Mouse (Mus musculus) testis, adult 2 months (tissue): ENCODE measurements at regions not wholly inside any gene's neighbourhood (a gene's known extent, or its start where the extent isn't known, plus 50 kb on each side); places are given as distances from the start of the nearest gene placed in this dataset.

Source experiments
- H3K27ac ChIP-seq: fragments of 200-500 bp; 2 replicates; pipeline ENCODE4 v1.5.1; 2012; ENCODE audit warnings: low read depth, low read length; ENCODE audit not compliant: control insufficient read depth, insufficient read depth
- H3K27me3 ChIP-seq: fragments of 200-500 bp; 2 replicates; pipeline ENCODE4 v1.6.1; 2012; ENCODE audit warnings: mild to moderate bottlenecking, low read length, moderate library complexity; ENCODE audit not compliant: control insufficient read depth, insufficient read depth
- H3K36me3 ChIP-seq: fragments of 200-500 bp; 2 replicates; pipeline ENCODE4 v1.6.1; 2012; ENCODE audit warnings: mild to moderate bottlenecking, low read length; ENCODE audit not compliant: control insufficient read depth, insufficient read depth
- H3K4me1 ChIP-seq: fragments of 200-500 bp; 2 replicates; pipeline ENCODE4 v1.6.1; 2012; ENCODE audit warnings: low read length; ENCODE audit not compliant: control insufficient read depth, insufficient read depth
- H3K4me3 ChIP-seq: fragments of 200-500 bp; 2 replicates; pipeline ENCODE4 v1.5.1; 2012; ENCODE audit warnings: low read depth, mild to moderate bottlenecking, low read length, moderate library complexity, mixed read lengths; ENCODE audit not compliant: control insufficient read depth
- CTCF ChIP-seq: fragments of 200-500 bp; IDR thresholded peaks from 2 replicates; pipeline ENCODE4 v1.5.1; 2012; ENCODE audit warnings: low read depth, mild to moderate bottlenecking, inconsistent platforms, low read length, moderate library complexity; ENCODE audit not compliant: control insufficient read depth, insufficient read depth, insufficient replicate concordance
- POLR2A ChIP-seq: fragments of 200-500 bp; IDR thresholded peaks from 2 replicates; pipeline ENCODE4 v1.6.1; 2012; ENCODE audit warnings: low read depth, mild to moderate bottlenecking, inconsistent platforms, low read length, moderate library complexity; ENCODE audit not compliant: control insufficient read depth

DNA sequence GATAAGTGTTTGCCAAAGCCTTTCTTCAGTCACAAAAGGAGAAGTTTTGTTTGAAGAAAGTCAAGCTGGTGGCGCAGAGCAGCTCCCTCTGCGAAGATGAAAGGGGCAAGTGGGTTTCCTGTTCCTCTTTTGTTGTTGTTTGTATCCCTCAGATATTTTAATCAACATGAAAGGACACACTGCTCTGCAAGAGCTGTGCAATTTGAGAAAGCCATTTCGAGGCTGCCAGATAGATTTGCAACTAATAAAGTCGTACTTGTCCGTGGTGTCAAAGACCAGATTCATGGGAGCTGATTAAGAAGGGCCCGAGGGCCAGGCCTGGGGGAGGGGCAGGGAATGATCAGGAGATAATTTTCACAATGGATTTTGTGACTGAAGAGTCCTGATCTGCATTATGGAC lies 177.7 kb downstream of the Pros1 start:
- H3K36me3 ChIP-seq, result no peaks in the 10 kb centered on the region
- H3K4me3 ChIP-seq, result no peak overlapping the region
- H3K27me3 ChIP-seq, result no peaks in the 10 kb centered on the region
- no peaks in the 10 kb centered on the region for H3K4me1 ChIP-seq
- TF ChIP-seq CTCF (no peak), POLR2A (no peak)
- H3K27ac ChIP-seq, result no peak overlapping the region

DNA sequence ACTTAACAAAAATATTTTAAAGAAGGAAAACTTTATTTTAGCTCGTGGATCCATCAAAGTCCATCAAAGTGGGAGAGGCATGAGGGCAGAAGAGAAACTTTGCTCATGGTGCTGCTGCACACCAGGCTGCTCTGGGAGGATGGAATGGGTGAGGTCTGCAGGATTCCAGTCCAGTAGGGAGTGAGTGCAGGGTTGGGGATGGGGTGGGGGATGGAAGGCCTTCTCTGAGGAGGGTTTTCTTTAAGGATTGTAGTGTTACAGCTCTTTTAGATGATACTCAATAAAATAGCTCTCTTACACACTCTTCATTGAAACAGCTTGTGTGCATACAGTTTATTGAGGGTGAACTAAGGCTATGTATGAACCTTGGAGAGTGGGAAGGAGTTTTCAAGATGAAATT lies 195.0 kb downstream of the Pros1 start:
- Histone ChIP-seq H3K4me3 (no peak overlapping the region), H3K27me3 (no peaks in the 10 kb centered on the region), H3K4me1 (no peaks in the 10 kb centered on the region), H3K27ac (no peak overlapping the region), H3K36me3 (no peaks in the 10 kb centered on the region)
- no peak for TF ChIP-seq POLR2A
- no peak for TF ChIP-seq CTCF

GRCm38 (mm10) chr16:63062883-63063282 lies 208.8 kb downstream of the Pros1 start:
- H3K4me1 ChIP-seq, result no peaks in the 10 kb centered on the region
- H3K27me3 ChIP-seq, result no peaks in the 10 kb centered on the region
- no peak overlapping the region for H3K4me3 ChIP-seq
- TF ChIP-seq CTCF (no peak), POLR2A (no peak)
- no peak overlapping the region for H3K27ac ChIP-seq
- H3K36me3 ChIP-seq, result no peaks in the 10 kb centered on the region

GRCm38 (mm10) chr16:63069987-63070386 lies 215.9 kb downstream of the Pros1 start:
- Histone ChIP-seq H3K36me3 (no peaks in the 10 kb centered on the region), H3K27me3 (no peaks in the 10 kb centered on the region), H3K27ac (no peak overlapping the region), H3K4me1 (no peaks in the 10 kb centered on the region), H3K4me3 (no peak overlapping the region)
- TF ChIP-seq CTCF, result no peak
- no peak for TF ChIP-seq POLR2A

- H3K27ac ChIP-seq, result no peak overlapping the region
- no peaks in the 10 kb centered on the region for H3K4me1 ChIP-seq
- TF ChIP-seq POLR2A (no peak), CTCF (no peak)
- no peaks in the 10 kb centered on the region for H3K36me3 ChIP-seq
- no peaks in the 10 kb centered on the region for H3K27me3 ChIP-seq
- H3K4me3 ChIP-seq, result no peak overlapping the region
Observed at GRCm38 (mm10) chr16:63075814-63076213, 221.7 kb downstream of the Pros1 start.

GRCm38 (mm10) chr16:63081383-63081782 lies 227.3 kb downstream of the Pros1 start:
- no peaks in the 10 kb centered on the region for H3K27me3 ChIP-seq
- H3K36me3 ChIP-seq, result no peaks in the 10 kb centered on the region
- H3K4me3 ChIP-seq, result no peak overlapping the region
- TF ChIP-seq CTCF (no peak), POLR2A (no peak)
- H3K27ac ChIP-seq, result no peak overlapping the region
- no peaks in the 10 kb centered on the region for H3K4me1 ChIP-seq

- Histone ChIP-seq H3K4me3 (no peak overlapping the region), H3K36me3 (no peaks in the 10 kb centered on the region), H3K4me1 (no peaks in the 10 kb centered on the region), H3K27me3 (no peaks in the 10 kb centered on the region), H3K27ac (no peak overlapping the region)
- TF ChIP-seq CTCF (no peak), POLR2A (no peak)
Observed at GRCm38 (mm10) chr16:63083256-63083655, 229.1 kb downstream of the Pros1 start.

GRCm38 (mm10) chr16:63084021-63084756 lies 230.1 kb downstream of the Pros1 start:
- TF ChIP-seq POLR2A, result no peak
- no peak for TF ChIP-seq CTCF
- no peaks in the 10 kb centered on the region for H3K27me3 ChIP-seq

More at GRCm38 (mm10) chr16:63084021-63084756, 230.1 kb downstream of the Pros1 start:
- Histone ChIP-seq H3K36me3 (no peaks in the 10 kb centered on the region), H3K27ac (no peak overlapping the region), H3K4me3 (no peak overlapping the region), H3K4me1 (no peaks in the 10 kb centered on the region)
